Mouse (Mus musculus): ENCODE measurements around the gene Apol9a. TPM values are rescaled to one million over a fixed set of nuclear protein-coding genes. Genes with fewer than 3 reads are reported as not detected.

Gene Apol9a
- total RNA-seq, 1 experiment from 2014 or later = not detected

DNA sequence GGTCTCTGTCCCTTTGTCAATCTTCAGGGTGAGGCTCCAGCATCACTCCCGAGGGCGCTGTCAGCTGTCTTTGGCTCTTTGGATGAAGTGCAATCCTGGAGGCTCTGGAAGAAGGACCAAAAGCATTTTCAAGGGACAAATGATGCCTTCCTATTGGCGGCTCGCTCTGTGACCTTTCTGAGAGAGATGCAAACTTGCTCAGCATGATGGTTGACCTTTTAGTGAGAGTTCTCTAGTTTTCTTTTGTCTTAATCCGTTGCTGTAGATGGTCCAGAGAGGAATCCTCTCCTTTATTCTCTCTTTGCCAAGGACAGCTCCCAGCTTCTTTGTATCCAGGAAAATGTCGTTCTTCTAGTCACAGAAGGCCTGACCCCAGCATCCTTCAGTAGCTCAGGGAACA, 51.9 kb downstream of the Apol9a start:
- no peak for ATAC-seq (replicated peaks in 1 of 2; ENCODE audit: insufficient read depth in 1 of 2, low FRiP score in 2 of 2, low TSS enrichment in 1 of 2, low read depth in 1 of 2, poor library complexity in 2 of 2, severe bottlenecking in 2 of 2)

DNA sequence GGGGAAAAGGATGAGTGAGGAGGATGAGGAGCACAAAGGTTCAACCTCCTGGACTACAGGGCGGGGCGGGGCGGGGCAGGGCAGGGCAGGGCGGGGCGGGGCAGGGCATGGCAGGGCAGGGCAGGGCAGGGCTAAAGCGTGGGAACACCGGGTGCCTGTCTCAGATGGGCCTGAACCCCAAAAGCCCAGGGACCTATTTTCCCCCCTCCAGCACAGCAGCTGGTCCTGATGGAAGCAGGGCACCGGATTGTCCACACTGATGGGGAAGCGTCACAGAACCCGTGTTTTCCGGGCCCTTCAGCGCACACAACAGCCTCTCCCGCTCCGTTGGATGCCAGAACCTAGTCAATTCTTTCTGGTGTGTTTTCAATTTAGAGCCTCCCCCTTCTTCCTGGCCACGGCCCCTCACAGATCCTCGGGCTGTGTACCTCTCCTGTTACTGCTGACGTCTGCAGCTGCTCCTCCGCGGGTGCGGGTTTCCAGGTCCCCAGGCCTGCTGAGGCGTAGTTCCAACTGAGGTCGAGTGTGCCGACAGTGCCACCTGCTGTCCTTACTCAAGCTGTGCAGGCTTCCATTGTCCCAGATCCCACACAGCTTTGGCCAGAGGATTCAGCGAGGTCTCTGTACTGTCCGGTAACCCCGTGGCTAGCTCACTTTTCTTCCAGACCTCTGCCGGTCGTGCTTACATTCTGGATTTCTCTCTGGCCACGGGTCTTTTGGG, 52.5 kb downstream of the Apol9a start:
- ATAC-seq (replicated peaks in 1 of 2; ENCODE audit: insufficient read depth in 1 of 2, low FRiP score in 2 of 2, low TSS enrichment in 1 of 2, low read depth in 1 of 2, poor library complexity in 2 of 2, severe bottlenecking in 2 of 2) = peak; percentile 97

DNA sequence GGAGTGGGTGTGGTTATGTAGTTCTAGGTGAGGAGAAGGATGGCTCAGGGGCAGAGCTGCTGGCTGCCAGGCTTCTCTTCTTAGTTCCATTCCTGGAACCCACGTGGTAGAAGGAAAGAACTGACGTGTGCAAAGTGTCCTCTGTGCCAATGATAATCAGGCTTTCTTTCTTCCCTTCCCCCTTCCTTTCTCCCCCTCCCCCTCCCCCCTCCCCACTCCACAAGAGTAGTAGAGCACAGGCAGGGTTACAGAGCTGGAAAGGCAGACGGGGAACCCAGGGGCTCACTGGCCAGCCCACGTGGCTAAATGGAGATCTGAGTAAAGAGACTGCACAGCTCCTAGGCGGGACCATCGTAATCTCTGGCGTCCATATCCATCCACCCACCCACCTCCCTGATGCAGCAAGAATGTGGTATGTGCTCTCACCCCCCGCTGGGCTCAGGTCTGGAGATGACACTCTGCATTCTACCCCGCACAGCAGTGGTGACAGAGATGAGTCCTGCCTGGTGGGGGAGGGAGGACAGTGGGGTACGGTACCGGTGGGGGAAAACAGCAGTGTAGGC, 54.6 kb downstream of the Apol9a start:
- no peak for ATAC-seq (replicated peaks in 1 of 2; ENCODE audit: insufficient read depth in 1 of 2, low FRiP score in 2 of 2, low TSS enrichment in 1 of 2, low read depth in 1 of 2, poor library complexity in 2 of 2, severe bottlenecking in 2 of 2)

DNA sequence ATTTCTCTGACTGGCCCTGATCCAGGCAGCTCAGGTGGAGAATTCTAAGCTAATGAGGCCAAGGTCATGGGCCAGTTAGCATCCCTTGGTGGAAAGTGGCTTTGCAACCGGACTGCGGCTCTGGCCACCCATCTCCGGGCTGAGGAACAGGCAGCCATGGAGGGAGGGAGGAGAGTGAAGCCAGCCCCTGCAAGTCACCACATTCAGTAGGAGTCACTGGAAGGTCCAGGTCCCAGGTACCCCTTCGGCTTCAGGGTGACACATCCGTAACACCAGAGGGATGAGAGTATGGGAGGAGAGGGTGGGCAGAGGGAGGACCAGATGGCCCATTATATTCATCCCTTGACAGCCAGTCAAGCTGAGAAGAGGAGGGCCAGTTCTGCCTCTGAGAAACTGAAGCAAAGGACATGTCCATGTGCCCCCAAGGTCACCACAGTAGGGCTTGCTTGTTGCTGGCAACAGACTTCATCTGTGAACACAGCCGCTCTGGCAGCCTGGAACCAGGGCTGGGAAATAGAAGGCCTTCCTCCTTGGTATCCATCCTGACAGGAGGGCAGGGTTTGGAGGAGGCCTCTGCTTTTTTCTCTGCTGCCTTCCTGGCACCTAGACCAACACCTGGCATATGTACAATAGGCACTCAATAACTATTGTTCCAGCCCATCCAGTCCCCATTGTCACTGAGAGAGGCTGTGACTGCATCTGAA, 55.9 kb downstream of the Apol9a start:
- ATAC-seq (replicated peaks in 1 of 2; ENCODE audit: insufficient read depth in 1 of 2, low FRiP score in 2 of 2, low TSS enrichment in 1 of 2, low read depth in 1 of 2, poor library complexity in 2 of 2, severe bottlenecking in 2 of 2) = no peak

DNA sequence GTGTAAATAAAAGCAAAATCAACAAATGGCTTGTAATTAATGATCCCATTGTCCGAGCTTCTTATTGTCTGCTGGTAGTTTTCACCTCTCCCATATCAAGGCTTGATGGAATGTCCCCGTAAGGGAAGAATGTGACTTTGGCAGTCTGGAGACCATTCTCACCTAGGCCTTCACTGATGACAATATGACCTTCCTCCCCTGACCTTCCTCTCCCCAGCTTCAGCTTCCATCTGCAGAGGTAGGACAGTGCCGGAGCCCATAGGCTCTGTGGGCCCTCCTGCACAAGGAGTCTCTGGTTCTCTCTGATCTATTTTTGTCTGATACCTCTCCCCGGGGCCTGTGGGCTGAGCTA, 56.5 kb downstream of the Apol9a start:
- no peak for ATAC-seq (replicated peaks in 1 of 2; ENCODE audit: insufficient read depth in 1 of 2, low FRiP score in 2 of 2, low TSS enrichment in 1 of 2, low read depth in 1 of 2, poor library complexity in 2 of 2, severe bottlenecking in 2 of 2)

Other genes starting within 250 kb of the Apol9a start
- gene Rbfox2, start 104.1 kb downstream of the Apol9a start, total RNA-seq (2017) = 8.4 and 11.9 TPM in 2 replicates
- not detected in 2 replicates for gene Apol7a, start 12.0 kb downstream of the Apol9a start, total RNA-seq (2017)
- gene Apol7b, start 36.4 kb upstream of the Apol9a start, total RNA-seq (2017) = not detected in 2 replicates
- not detected in 2 replicates for gene Apol10a, start 65.9 kb upstream of the Apol9a start, total RNA-seq (2017)
- gene Apol11a, start 97.1 kb upstream of the Apol9a start, total RNA-seq (2017) = not detected in 2 replicates
- gene Apol7c, start 122.2 kb upstream of the Apol9a start, total RNA-seq (2017) = not detected in 2 replicates
- gene 1700025B11Rik, start 150.8 kb upstream of the Apol9a start, total RNA-seq (2017) = not detected in 2 replicates
- gene Apol10b, start 185.0 kb upstream of the Apol9a start, total RNA-seq (2017) = not detected in 2 replicates
- not detected in 2 replicates for gene Gm36245, start 188.1 kb upstream of the Apol9a start, total RNA-seq (2017)
- 0.65 TPM in 1 of 2 replicates, not detected in the other for gene Apol11b, start 232.2 kb upstream of the Apol9a start, total RNA-seq (2017)